Mouse (Mus musculus) macrophage (primary cell): Measurements from ENCODE around the gene C1qb. TPM values are rescaled to one million over a fixed set of nuclear protein-coding genes. Genes with fewer than 3 reads are reported as not detected.

Source experiments
- H3K27ac ChIP-seq: fragments of 350-480 bp; formaldehyde crosslinking; 2 replicates; pipeline ENCODE4 v1.9.0; 2021
- H3K36me3 ChIP-seq: fragments of 350-480 bp; formaldehyde crosslinking; 2 replicates; pipeline ENCODE4 v1.9.0; 2021; ENCODE audit errors: inconsistent target
- H3K4me3 ChIP-seq: fragments of 350-480 bp; formaldehyde crosslinking; 2 replicates; pipeline ENCODE4 v1.9.0; 2021; ENCODE audit errors: inconsistent target
- H3K79me2 ChIP-seq: fragments of 350-480 bp; formaldehyde crosslinking; 2 replicates; pipeline ENCODE4 v1.9.0; 2021; ENCODE audit errors: inconsistent target
- WGBS: methylation state at CpG from one replicate; pipeline ENCODE4 v1.1.7; 2026; ENCODE audit warnings: inconsistent platforms; ENCODE audit not compliant: missing documents; 5-methylcytosine and 5-hydroxymethylcytosine counted together
- polyA plus RNA-seq: library from polyadenylated mRNA; stranded (reverse); fragments of 250-400 nt; gene quantifications from 3 replicates; pipeline ENCODE4 v1.2.4, GENCODE M21; 2018; ENCODE audit warnings: inconsistent platforms
- total RNA-seq, 78 experiments: library from RNA; depleted of rRNA; stranded (reverse); fragments of 250-400 nt; gene quantifications; 1 replicate in 9 of 78; 2 replicates in 24 of 78; 3 replicates in 43 of 78; 4 replicates in 2 of 78; pipeline ENCODE4 v1.2.4; 2018; ENCODE audit warnings: inconsistent platforms in 56 of 78

Gene C1qb
- 100 to 1,000 TPM; 113 to 414 (median 234) TPM for total RNA-seq (2018; cell fraction: chromatin; rRNA removed)
- 1,000 to 10,000 TPM; 2,302 to 3,667 (median 3,163) TPM for total RNA-seq (2018; cell fraction: cytosol; rRNA removed)
- total RNA-seq (2018; cell fraction: nucleus; rRNA removed), result 1,000 to 10,000 TPM in 23 of 26 experiments, 100 to 1,000 TPM in 3; 409 to 2,296 (median 1,392) TPM
- polyA plus RNA-seq, result 3,433 to 4,548 TPM (median 3,856 TPM) in 3 replicates

- Histone ChIP-seq H3K79me2 (peaks cover 94% of the 10 kb centered on the region), H3K4me3 (peak within 1 kb of the TSS; percentile 63), H3K36me3 (peaks cover 28% of the 10 kb centered on the region), H3K27ac (peak within 1 kb of the TSS; percentile 98)
- 11% methylated on average over 7 of the region's 7 CpGs for WGBS
These were observed at the start of gene C1qb for GRCm38 (mm10) chr4:136886101-136886500. TSS of gene C1qb (minus strand) at chr4:136886187.

GRCm38 (mm10) chr4:136934746-136935613 lies 49.0 kb upstream of the C1qb start:
- no peak overlapping the region for H3K27ac ChIP-seq
- H3K4me3 ChIP-seq, result no peak overlapping the region
- no peaks in the 10 kb centered on the region for H3K79me2 ChIP-seq
- no peaks in the 10 kb centered on the region for H3K36me3 ChIP-seq
- 40% methylated on average over 16 of the region's 18 CpGs for WGBS

- Histone ChIP-seq H3K36me3 (no peaks in the 10 kb centered on the region), H3K79me2 (no peaks in the 10 kb centered on the region), H3K27ac (no peak overlapping the region), H3K4me3 (no peak overlapping the region)
- 72% methylated on average over 7 of the region's 8 CpGs for WGBS
These were observed 44.5 kb upstream of the C1qb start for GRCm38 (mm10) chr4:136930474-136930873.

DNA sequence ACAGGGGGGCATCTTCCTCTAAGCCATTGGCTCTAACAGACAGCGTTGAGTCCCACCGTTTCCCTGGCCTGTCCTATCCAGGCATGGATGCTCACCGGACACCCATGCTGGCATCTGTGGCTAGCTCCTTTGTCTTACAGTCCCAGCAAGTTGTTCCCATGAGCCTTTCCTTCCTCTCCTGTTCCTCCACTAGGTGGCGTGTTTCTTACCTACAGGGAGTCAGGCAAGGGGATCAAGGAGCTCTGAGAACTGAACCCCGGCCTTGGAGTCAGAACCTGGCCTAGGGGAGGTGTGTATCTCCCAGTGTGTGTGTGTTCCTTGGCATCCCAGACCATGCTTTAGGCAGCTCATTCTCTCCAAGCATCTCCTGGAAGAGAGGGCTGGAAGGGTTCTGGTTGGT lies 42.9 kb upstream of the C1qb start:
- Histone ChIP-seq H3K36me3 (no peaks in the 10 kb centered on the region), H3K27ac (no peak overlapping the region), H3K4me3 (no peak overlapping the region), H3K79me2 (no peaks in the 10 kb centered on the region)
- WGBS, result 19% methylated on average over 5 of the region's 5 CpGs

- Histone ChIP-seq H3K4me3 (no peak overlapping the region), H3K79me2 (no peaks in the 10 kb centered on the region), H3K36me3 (no peaks in the 10 kb centered on the region), H3K27ac (no peak overlapping the region)
- WGBS, result 32% methylated on average over 15 of the region's 15 CpGs
These were observed 39.8 kb upstream of the C1qb start for GRCm38 (mm10) chr4:136925804-136926203.

DNA sequence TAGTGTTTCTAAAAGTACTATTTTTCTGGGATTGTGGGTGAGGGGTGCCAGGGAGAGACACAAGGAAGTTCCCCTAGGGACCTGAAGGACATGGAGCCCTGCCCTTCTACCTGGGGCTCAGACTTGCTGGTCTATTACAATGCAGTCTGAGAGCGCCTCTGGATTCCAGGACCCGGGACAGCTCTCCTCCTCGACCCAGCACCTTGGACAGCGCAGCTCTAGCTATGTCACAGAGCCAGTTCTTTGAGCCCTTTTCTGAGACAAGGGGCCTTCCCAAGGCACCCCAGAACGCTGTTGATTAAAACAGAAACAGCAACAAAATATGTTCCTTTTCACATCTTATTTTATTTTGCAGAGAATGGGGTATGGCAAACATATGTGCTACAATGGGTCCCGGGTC lies 38.5 kb upstream of the C1qb start:
- no peaks in the 10 kb centered on the region for H3K36me3 ChIP-seq
- 8% methylated on average over 6 of the region's 6 CpGs for WGBS

DNA sequence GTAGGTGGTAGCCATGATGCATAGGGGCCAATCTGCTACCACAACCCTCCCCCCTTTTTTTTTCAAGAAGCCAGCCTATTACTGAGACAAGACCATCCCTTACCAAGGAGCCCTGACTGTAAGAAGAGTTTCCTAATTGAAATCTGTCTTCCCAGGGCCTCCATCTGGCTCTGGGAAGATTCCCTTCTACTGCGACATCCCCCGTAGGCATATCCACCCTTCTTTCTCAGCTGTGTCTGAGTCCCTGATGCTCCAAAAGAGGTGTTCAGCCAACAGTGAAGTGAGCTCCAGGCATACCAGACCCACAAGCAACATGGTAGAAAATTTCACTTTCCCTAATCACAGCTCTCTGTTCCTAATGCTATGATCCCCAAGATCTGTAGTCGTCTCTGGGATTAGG lies 33.5 kb upstream of the C1qb start:
- Histone ChIP-seq H3K79me2 (no peaks in the 10 kb centered on the region), H3K4me3 (no peak overlapping the region), H3K27ac (no peak overlapping the region), H3K36me3 (no peaks in the 10 kb centered on the region)
- WGBS, result 83% methylated on average over 3 of the region's 3 CpGs

More for the DNA sequence above, 38.5 kb upstream of the C1qb start:
- Histone ChIP-seq H3K4me3 (no peak overlapping the region), H3K79me2 (no peaks in the 10 kb centered on the region), H3K27ac (no peak overlapping the region)

GRCm38 (mm10) chr4:136918834-136919233 lies 32.8 kb upstream of the C1qb start:
- Histone ChIP-seq H3K27ac (no peak overlapping the region), H3K36me3 (no peaks in the 10 kb centered on the region), H3K79me2 (no peaks in the 10 kb centered on the region), H3K4me3 (no peak overlapping the region)
- 87% methylated on average over 8 of the region's 8 CpGs for WGBS

GRCm38 (mm10) chr4:136917165-136917524 lies 31.2 kb upstream of the C1qb start:
- Histone ChIP-seq H3K36me3 (no peaks in the 10 kb centered on the region), H3K79me2 (no peaks in the 10 kb centered on the region), H3K27ac (no peak overlapping the region), H3K4me3 (no peak overlapping the region)
- WGBS, result 70% methylated on average over 3 of the region's 7 CpGs

GRCm38 (mm10) chr4:136916359-136917164 lies 30.6 kb upstream of the C1qb start:
- no peaks in the 10 kb centered on the region for H3K79me2 ChIP-seq
- H3K36me3 ChIP-seq, result no peaks in the 10 kb centered on the region
- 81% methylated on average over 20 of the region's 20 CpGs for WGBS
- no peak overlapping the region for H3K4me3 ChIP-seq
- no peak overlapping the region for H3K27ac ChIP-seq

DNA sequence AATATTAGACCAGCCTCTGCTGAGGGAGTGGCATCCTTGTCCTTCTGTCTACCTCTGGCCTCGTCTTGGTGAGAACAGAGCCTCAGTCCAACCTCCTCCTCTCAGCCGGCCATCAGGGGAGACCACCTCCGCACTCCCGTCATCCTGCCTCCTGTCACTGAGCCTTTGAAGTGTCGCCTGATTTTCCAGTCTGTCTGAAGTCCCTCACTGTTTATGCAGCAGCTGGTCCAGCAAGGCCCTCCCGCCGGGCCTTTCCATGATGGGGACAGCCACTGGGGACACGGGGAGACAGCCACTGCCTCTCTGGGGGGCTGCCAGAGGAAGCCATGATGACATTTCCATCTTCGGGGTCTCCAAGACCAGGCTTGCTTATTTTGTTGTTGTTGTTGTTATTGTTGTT lies 26.9 kb upstream of the C1qb start:
- H3K79me2 ChIP-seq, result no peaks in the 10 kb centered on the region
- H3K36me3 ChIP-seq, result no peaks in the 10 kb centered on the region
- WGBS, result 27% methylated on average over 9 of the region's 9 CpGs
- H3K27ac ChIP-seq, result no peak overlapping the region
- no peak overlapping the region for H3K4me3 ChIP-seq

DNA sequence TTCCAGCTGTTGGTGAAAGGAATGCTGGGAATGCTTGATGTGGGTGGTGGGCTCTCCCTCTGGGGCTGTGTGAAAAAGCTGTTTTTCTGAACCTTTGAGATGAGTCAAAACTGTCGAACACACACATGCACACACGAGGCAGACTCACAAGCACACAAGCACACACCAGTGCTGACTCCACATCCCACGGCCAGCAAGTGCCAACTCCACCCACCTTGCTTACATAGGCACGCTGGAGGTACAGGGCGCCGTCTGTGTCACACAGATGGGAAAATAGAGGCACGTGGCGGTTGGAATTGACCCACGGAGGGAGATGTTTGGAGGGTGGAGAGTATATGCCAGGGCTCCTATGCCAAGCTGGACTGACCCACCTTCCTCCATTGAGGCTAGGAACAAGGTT lies 25.8 kb upstream of the C1qb start:
- no peaks in the 10 kb centered on the region for H3K36me3 ChIP-seq
- H3K27ac ChIP-seq, result no peak overlapping the region
- no peaks in the 10 kb centered on the region for H3K79me2 ChIP-seq
- 40% methylated on average over 9 of the region's 9 CpGs for WGBS
- no peak overlapping the region for H3K4me3 ChIP-seq

DNA sequence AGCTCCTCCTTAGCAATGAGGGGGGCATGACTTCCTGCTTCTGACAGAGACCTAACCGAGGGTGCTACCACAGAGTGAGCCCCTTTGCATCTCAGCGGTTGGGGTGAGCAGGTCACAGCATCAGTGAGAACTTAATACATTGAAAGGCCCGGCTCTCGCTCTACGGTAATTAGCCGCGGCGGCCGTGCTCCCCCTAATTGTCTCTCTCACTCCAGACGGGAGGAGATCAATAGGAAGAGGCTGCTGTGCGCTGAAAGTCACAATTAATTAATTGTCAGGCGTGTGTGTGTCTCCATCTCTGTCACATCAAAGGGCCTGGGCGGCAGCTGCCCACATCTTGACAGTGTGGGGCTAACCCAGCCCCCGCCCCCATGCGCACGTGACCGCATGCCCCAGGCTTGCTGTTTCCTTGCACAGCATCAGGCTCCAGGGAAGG lies 25.2 kb upstream of the C1qb start:
- Histone ChIP-seq H3K27ac (no peak overlapping the region), H3K79me2 (no peaks in the 10 kb centered on the region), H3K36me3 (no peaks in the 10 kb centered on the region), H3K4me3 (no peak overlapping the region)
- 12% methylated on average over 17 of the region's 17 CpGs for WGBS

DNA sequence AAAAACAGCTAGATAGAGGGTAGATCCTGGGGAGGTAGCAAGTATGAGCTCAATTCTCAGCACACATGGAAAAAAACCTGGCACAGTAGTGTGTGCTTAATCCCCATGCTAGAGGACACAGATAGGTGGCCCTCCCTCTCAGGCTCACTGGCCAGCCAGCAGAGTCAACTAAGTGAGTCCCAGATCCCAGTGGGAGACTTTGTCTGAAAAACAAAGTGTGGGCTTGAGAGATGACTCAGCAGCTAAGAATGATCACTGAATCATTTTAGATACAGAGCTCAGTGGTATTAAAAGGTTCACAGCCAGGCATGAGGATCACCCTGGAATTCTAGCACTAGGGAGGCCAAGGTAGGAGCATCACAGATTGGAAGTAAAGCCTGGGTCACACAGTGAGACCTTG lies 21.8 kb upstream of the C1qb start:
- Histone ChIP-seq H3K36me3 (no peaks in the 10 kb centered on the region), H3K27ac (no peak overlapping the region), H3K4me3 (no peak overlapping the region), H3K79me2 (no peaks in the 10 kb centered on the region)

GRCm38 (mm10) chr4:136907033-136907432 lies 21.0 kb upstream of the C1qb start:
- 19% methylated on average over 7 of the region's 7 CpGs for whole genome bisulfite sequencing
- no peak overlapping the region for H3K4me3 ChIP-seq
- H3K27ac ChIP-seq, result no peak overlapping the region
- H3K36me3 ChIP-seq, result no peaks in the 10 kb centered on the region
- H3K79me2 ChIP-seq, result no peaks in the 10 kb centered on the region
